Mouse (Mus musculus): ENCODE data around the gene March5. TPM values are rescaled to one million over a fixed set of nuclear protein-coding genes. Genes with fewer than 3 reads are reported as not detected.
A peak's percentile ranks its signal among the peaks of the same experiment; 100 is the strongest.

Gene March5
- polyA plus RNA-seq, 1 experiment, result 43.0 TPM

- H3K4me3 ChIP-seq (ENCODE audit: insufficient read depth, low read depth, low read length), result peak overlapping the region; percentile 88
- under 1% methylated on average over 12 of the region's 12 CpGs for WGBS
- no peaks in the 10 kb centered on the region for H3K27me3 ChIP-seq (replicated peaks; ENCODE audit: control insufficient read depth, insufficient read depth, low read length)
- H3K36me3 ChIP-seq (ENCODE audit: control insufficient read depth, insufficient read depth, low read length), result peaks cover 2% of the 10 kb centered on the region
- TF ChIP-seq CTCF (conservative IDR thresholded peaks at IDR 0.05; ENCODE audit: insufficient read depth, insufficient read length, low read depth, low read length), result no peak
- TF ChIP-seq POLR2A (IDR thresholded peaks at IDR 0.05; ENCODE audit: low read depth, low read length), result no peak
- H3K27ac ChIP-seq (ENCODE audit: insufficient read depth, low read depth, low read length), result peak overlapping the region; percentile 100
- DNase-seq, result no peak
- peaks cover 9% of the 10 kb centered on the region; the same call in 1 of the 2 replicates for H3K4me1 ChIP-seq (ENCODE audit: control insufficient read depth, insufficient read depth, low read length)
Measured at GRCm38 (mm10) chr19:37175436-37175805, 31.9 kb upstream of the March5 start.

- H3K4me3 ChIP-seq (ENCODE audit: insufficient read depth, low read depth, low read length), result peak overlapping the region; percentile 88
- peak overlapping the region; percentile 100 for H3K27ac ChIP-seq (ENCODE audit: insufficient read depth, low read depth, low read length)
- no peaks in the 10 kb centered on the region for H3K27me3 ChIP-seq (replicated peaks; ENCODE audit: control insufficient read depth, insufficient read depth, low read length)
- DNase-seq, result peak; percentile 69
- WGBS, result 2% methylated on average over 6 of the region's 6 CpGs
- no peaks in the 10 kb centered on the region for H3K36me3 ChIP-seq (ENCODE audit: control insufficient read depth, insufficient read depth, low read length)
- peaks cover 9% of the 10 kb centered on the region; the same call in 1 of the 2 replicates for H3K4me1 ChIP-seq (ENCODE audit: control insufficient read depth, insufficient read depth, low read length)
- TF ChIP-seq POLR2A (IDR thresholded peaks at IDR 0.05; ENCODE audit: low read depth, low read length) (no peak), CTCF (conservative IDR thresholded peaks at IDR 0.05; ENCODE audit: insufficient read depth, insufficient read length, low read depth, low read length) (no peak)
Measured at GRCm38 (mm10) chr19:37175919-37176318, 31.4 kb upstream of the March5 start.

DNA sequence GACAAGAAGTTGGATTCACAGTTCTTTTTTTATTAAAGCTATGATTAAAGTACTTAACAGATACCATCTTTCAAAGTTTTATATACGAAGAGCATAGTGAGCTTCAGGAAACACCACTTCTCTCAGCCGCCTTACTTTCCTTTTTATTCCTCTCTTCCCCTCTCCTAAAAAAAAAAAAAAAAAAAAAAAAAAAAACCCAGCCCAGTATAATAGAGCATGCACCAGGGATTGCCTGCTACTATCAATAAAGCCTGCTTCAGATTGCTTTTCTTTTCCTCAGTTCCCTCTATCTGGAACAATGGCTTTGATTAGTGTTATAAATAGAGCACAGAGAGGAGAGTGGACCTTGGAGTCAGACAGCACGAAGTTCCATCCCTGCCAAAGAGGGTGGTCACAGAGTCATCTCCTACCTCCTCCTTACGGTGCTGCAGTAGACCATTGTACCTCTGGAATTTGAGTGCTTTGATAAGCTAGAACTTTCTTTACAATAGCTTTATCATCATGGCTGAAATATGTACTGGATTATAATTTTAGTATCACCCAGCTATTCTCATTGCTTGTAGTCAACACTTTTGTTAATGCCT lies 30.4 kb upstream of the March5 start:
- DNase-seq, result peak; percentile 48
- Histone ChIP-seq H3K27me3 (replicated peaks; ENCODE audit: control insufficient read depth, insufficient read depth, low read length) (no peaks in the 10 kb centered on the region), H3K4me1 (ENCODE audit: control insufficient read depth, insufficient read depth, low read length) (peaks cover 9% of the 10 kb centered on the region; the same call in 1 of the 2 replicates), H3K36me3 (ENCODE audit: control insufficient read depth, insufficient read depth, low read length) (no peaks in the 10 kb centered on the region), H3K4me3 (ENCODE audit: insufficient read depth, low read depth, low read length) (peak overlapping the region; percentile 36), H3K27ac (ENCODE audit: insufficient read depth, low read depth, low read length) (peak overlapping the region; percentile 72)
- 41% methylated on average over 4 of the region's 4 CpGs for WGBS
- TF ChIP-seq CTCF (conservative IDR thresholded peaks at IDR 0.05; ENCODE audit: insufficient read depth, insufficient read length, low read depth, low read length) (no peak), POLR2A (IDR thresholded peaks at IDR 0.05; ENCODE audit: low read depth, low read length) (no peak)

- peak overlapping the region; percentile 59 for H3K27ac ChIP-seq (ENCODE audit: insufficient read depth, low read depth, low read length)
- peak; percentile 86 for DNase-seq
- H3K4me1 ChIP-seq (ENCODE audit: control insufficient read depth, insufficient read depth, low read length), result peaks cover 6% of the 10 kb centered on the region; the same call in 1 of the 2 replicates
- H3K36me3 ChIP-seq (ENCODE audit: control insufficient read depth, insufficient read depth, low read length), result no peaks in the 10 kb centered on the region
- TF ChIP-seq CTCF (conservative IDR thresholded peaks at IDR 0.05; ENCODE audit: insufficient read depth, insufficient read length, low read depth, low read length) (no peak), POLR2A (IDR thresholded peaks at IDR 0.05; ENCODE audit: low read depth, low read length) (no peak)
- peak overlapping the region; percentile 26 for H3K4me3 ChIP-seq (ENCODE audit: insufficient read depth, low read depth, low read length)
- H3K27me3 ChIP-seq (replicated peaks; ENCODE audit: control insufficient read depth, insufficient read depth, low read length), result no peaks in the 10 kb centered on the region
- WGBS, result 12% methylated on average over 17 of the region's 17 CpGs
Measured at GRCm38 (mm10) chr19:37177819-37178708, 29.3 kb upstream of the March5 start.

DNA sequence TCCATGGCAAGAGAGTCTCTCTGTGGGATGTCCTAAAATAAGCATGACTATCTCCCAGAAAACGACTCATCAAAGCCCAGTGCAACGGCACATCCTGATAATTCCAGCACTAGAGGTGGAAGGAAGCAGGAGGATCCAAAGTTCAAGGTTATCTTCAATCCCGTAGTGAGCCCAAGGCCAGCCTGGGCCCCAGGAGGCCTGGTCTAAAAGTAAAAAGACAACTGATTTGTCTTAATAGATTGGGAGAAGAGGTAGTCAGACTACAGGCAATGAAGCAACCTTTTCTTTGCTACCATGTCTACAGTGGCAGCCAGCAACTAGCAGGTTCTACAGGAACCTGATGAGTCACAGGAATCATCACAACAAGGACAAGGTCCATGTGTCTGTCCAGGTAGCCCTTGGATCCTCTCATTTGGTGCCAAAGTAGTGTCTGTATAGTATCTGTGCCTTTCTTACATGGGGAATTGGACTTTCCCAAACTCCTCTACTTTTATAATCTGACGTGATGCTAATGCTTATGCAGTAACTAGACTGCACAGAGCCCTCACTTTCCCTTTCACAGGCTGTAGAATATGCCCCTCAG lies 18.9 kb upstream of the March5 start:
- Histone ChIP-seq H3K4me3 (ENCODE audit: insufficient read depth, low read depth, low read length) (no peak overlapping the region), H3K4me1 (ENCODE audit: control insufficient read depth, insufficient read depth, low read length) (peaks cover 6% of the 10 kb centered on the region; the same call in 1 of the 2 replicates), H3K27ac (ENCODE audit: insufficient read depth, low read depth, low read length) (no peak overlapping the region), H3K36me3 (ENCODE audit: control insufficient read depth, insufficient read depth, low read length) (no peaks in the 10 kb centered on the region), H3K27me3 (replicated peaks; ENCODE audit: control insufficient read depth, insufficient read depth, low read length) (no peaks in the 10 kb centered on the region)
- TF ChIP-seq CTCF (conservative IDR thresholded peaks at IDR 0.05; ENCODE audit: insufficient read depth, insufficient read length, low read depth, low read length) (no peak), POLR2A (IDR thresholded peaks at IDR 0.05; ENCODE audit: low read depth, low read length) (no peak)
- DNase-seq, result no peak
- 56% methylated on average over 4 of the region's 4 CpGs for WGBS

DNA sequence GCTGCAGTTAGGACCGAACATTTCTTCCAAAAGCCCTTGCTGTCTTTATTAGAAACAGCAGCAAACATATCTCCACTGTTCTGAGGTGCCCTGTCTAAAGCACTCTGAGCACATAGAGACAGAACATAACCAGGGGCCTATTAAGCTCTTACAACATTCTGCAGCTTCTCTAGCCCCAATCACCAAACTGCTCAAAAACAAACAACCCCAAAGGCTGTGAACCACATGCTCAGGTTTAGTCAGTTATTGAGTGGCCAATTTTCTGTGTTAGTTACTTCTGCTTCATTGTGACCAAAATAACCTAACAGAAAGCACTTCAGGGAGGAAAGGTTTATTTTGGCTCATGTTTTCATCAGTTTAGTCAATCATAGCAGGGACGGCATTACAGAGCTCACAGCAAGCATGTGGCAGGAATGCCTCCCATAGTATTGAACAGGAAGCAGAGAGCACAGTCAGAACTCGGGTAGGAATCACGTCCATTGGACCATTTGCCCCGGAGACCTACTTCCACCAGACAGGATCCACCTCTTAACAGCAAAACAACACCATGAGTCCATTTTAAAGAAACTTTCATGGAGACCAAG lies 14.8 kb upstream of the March5 start:
- peaks cover 6% of the 10 kb centered on the region; the same call in 1 of the 2 replicates for H3K4me1 ChIP-seq (ENCODE audit: control insufficient read depth, insufficient read depth, low read length)
- TF ChIP-seq POLR2A (IDR thresholded peaks at IDR 0.05; ENCODE audit: low read depth, low read length) (no peak), CTCF (conservative IDR thresholded peaks at IDR 0.05; ENCODE audit: insufficient read depth, insufficient read length, low read depth, low read length) (no peak)
- H3K27ac ChIP-seq (ENCODE audit: insufficient read depth, low read depth, low read length), result peak overlapping the region; percentile 26; the same call in 1 of the 2 replicates
- 52% methylated on average over 5 of the region's 5 CpGs for WGBS
- H3K36me3 ChIP-seq (ENCODE audit: control insufficient read depth, insufficient read depth, low read length), result no peaks in the 10 kb centered on the region
- no peaks in the 10 kb centered on the region for H3K27me3 ChIP-seq (replicated peaks; ENCODE audit: control insufficient read depth, insufficient read depth, low read length)
- no peak overlapping the region for H3K4me3 ChIP-seq (ENCODE audit: insufficient read depth, low read depth, low read length)
- no peak for DNase-seq

Measured in kidney, adult 2 months (tissue).